Mouse (Mus musculus): ENCODE data around the gene Gm47969. TPM values are rescaled to one million over a fixed set of nuclear protein-coding genes. Genes with fewer than 3 reads are reported as not detected.
"Not testable (repeated sequence)": the region's sequence is repeated elsewhere in the genome, so short reads cannot be mapped to it uniquely, and the experiment has no call there.

The Gm47969 gene
- polyA plus RNA-seq (2012; rRNA removed): not detected in 2 replicates

- TF ChIP-seq POLR2A (IDR thresholded peaks at IDR 0.05; ENCODE audit: low read depth, low read length): no peak
- no peak for TF ChIP-seq CTCF (IDR thresholded peaks at IDR 0.05; ENCODE audit: extremely low read depth, insufficient read depth, insufficient read length, insufficient replicate concordance)
- Histone ChIP-seq H3K4me3 (ENCODE audit: extremely low read depth, insufficient read depth, insufficient read length) (no peak within 1 kb of the TSS), H3K27ac (ENCODE audit: insufficient read depth, low read length) (no peak within 1 kb of the TSS), H3K36me3 (ENCODE audit: control insufficient read depth, insufficient read depth, low read length) (no peaks in the 10 kb centered on the region), H3K4me1 (ENCODE audit: control insufficient read depth, insufficient read depth, insufficient read length) (no peaks in the 10 kb centered on the region; the same call in 1 of the 2 replicates), H3K27me3 (ENCODE audit: control insufficient read depth, insufficient read depth, low read length) (no peaks in the 10 kb centered on the region)
- no peak for DNase-seq (ENCODE audit: low read depth in 1 of 2, low spot score in 2 of 2)
- WGBS: 27% methylated on average over 5 of the region's 5 CpGs
Observed at GRCm38 (mm10) chr1:83044882-83045427, at the start of gene Gm47969. Gene Gm47969, plus strand, starts transcription at chr1:83044932.

- not testable (repeated sequence) for H3K27ac ChIP-seq (ENCODE audit: insufficient read depth, low read length); H3K4me1 ChIP-seq (ENCODE audit: control insufficient read depth, insufficient read depth, insufficient read length); DNase-seq (ENCODE audit: low read depth in 1 of 2, low spot score in 2 of 2); H3K36me3 ChIP-seq (ENCODE audit: control insufficient read depth, insufficient read depth, low read length); H3K4me3 ChIP-seq (ENCODE audit: extremely low read depth, insufficient read depth, insufficient read length); H3K27me3 ChIP-seq (ENCODE audit: control insufficient read depth, insufficient read depth, low read length)
- 97% methylated on average over 9 of the region's 9 CpGs for WGBS
Observed at GRCm38 (mm10) chr1:83000306-83000705, 44.4 kb upstream of the Gm47969 start, which contains the start of gene Gm47959. Gene Gm47959, plus strand, starts transcription at chr1:83000548.

GRCm38 (mm10) chr1:83006218-83007179 lies 38.2 kb upstream of the Gm47969 start:
- no peak overlapping the region for H3K27ac ChIP-seq (ENCODE audit: insufficient read depth, low read length)
- H3K4me1 ChIP-seq (ENCODE audit: control insufficient read depth, insufficient read depth, insufficient read length): no peaks in the 10 kb centered on the region
- no peak for DNase-seq (ENCODE audit: low read depth in 1 of 2, low spot score in 2 of 2)
- 80% methylated on average over 8 of the region's 8 CpGs for WGBS
- H3K27me3 ChIP-seq (ENCODE audit: control insufficient read depth, insufficient read depth, low read length): no peaks in the 10 kb centered on the region
- no peak for TF ChIP-seq POLR2A (IDR thresholded peaks at IDR 0.05; ENCODE audit: low read depth, low read length)
- TF ChIP-seq CTCF (IDR thresholded peaks at IDR 0.05; ENCODE audit: extremely low read depth, insufficient read depth, insufficient read length, insufficient replicate concordance): no peak
- no peak overlapping the region for H3K4me3 ChIP-seq (ENCODE audit: extremely low read depth, insufficient read depth, insufficient read length)
- no peaks in the 10 kb centered on the region for H3K36me3 ChIP-seq (ENCODE audit: control insufficient read depth, insufficient read depth, low read length)

GRCm38 (mm10) chr1:83007471-83007870 lies 37.3 kb upstream of the Gm47969 start:
- Histone ChIP-seq H3K36me3 (ENCODE audit: control insufficient read depth, insufficient read depth, low read length) (no peaks in the 10 kb centered on the region), H3K27me3 (ENCODE audit: control insufficient read depth, insufficient read depth, low read length) (no peaks in the 10 kb centered on the region), H3K27ac (ENCODE audit: insufficient read depth, low read length) (no peak overlapping the region), H3K4me1 (ENCODE audit: control insufficient read depth, insufficient read depth, insufficient read length) (no peaks in the 10 kb centered on the region), H3K4me3 (ENCODE audit: extremely low read depth, insufficient read depth, insufficient read length) (no peak overlapping the region)
- no peak for DNase-seq (ENCODE audit: low read depth in 1 of 2, low spot score in 2 of 2)
- 80% methylated on average over 6 of the region's 6 CpGs for WGBS
- TF ChIP-seq POLR2A (IDR thresholded peaks at IDR 0.05; ENCODE audit: low read depth, low read length) (no peak), CTCF (IDR thresholded peaks at IDR 0.05; ENCODE audit: extremely low read depth, insufficient read depth, insufficient read length, insufficient replicate concordance) (no peak)

GRCm38 (mm10) chr1:83014477-83014876 lies 30.3 kb upstream of the Gm47969 start:
- Histone ChIP-seq H3K4me3 (ENCODE audit: extremely low read depth, insufficient read depth, insufficient read length) (no peak overlapping the region), H3K27me3 (ENCODE audit: control insufficient read depth, insufficient read depth, low read length) (no peaks in the 10 kb centered on the region), H3K4me1 (ENCODE audit: control insufficient read depth, insufficient read depth, insufficient read length) (no peaks in the 10 kb centered on the region), H3K27ac (ENCODE audit: insufficient read depth, low read length) (no peak overlapping the region), H3K36me3 (ENCODE audit: control insufficient read depth, insufficient read depth, low read length) (no peaks in the 10 kb centered on the region)
- no peak for DNase-seq (ENCODE audit: low read depth in 1 of 2, low spot score in 2 of 2)
- TF ChIP-seq CTCF (IDR thresholded peaks at IDR 0.05; ENCODE audit: extremely low read depth, insufficient read depth, insufficient read length, insufficient replicate concordance) (no peak), POLR2A (IDR thresholded peaks at IDR 0.05; ENCODE audit: low read depth, low read length) (no peak)
- 90% methylated on average over 3 of the region's 3 CpGs for WGBS

GRCm38 (mm10) chr1:83015329-83015879 lies 29.3 kb upstream of the Gm47969 start:
- Histone ChIP-seq H3K27ac (ENCODE audit: insufficient read depth, low read length) (no peak overlapping the region), H3K4me1 (ENCODE audit: control insufficient read depth, insufficient read depth, insufficient read length) (no peaks in the 10 kb centered on the region), H3K27me3 (ENCODE audit: control insufficient read depth, insufficient read depth, low read length) (no peaks in the 10 kb centered on the region), H3K4me3 (ENCODE audit: extremely low read depth, insufficient read depth, insufficient read length) (no peak overlapping the region), H3K36me3 (ENCODE audit: control insufficient read depth, insufficient read depth, low read length) (no peaks in the 10 kb centered on the region)
- 86% methylated on average over 10 of the region's 10 CpGs for whole genome bisulfite sequencing
- TF ChIP-seq POLR2A (IDR thresholded peaks at IDR 0.05; ENCODE audit: low read depth, low read length): no peak
- TF ChIP-seq CTCF (IDR thresholded peaks at IDR 0.05; ENCODE audit: extremely low read depth, insufficient read depth, insufficient read length, insufficient replicate concordance): no peak
- DNase-seq (ENCODE audit: low read depth in 1 of 2, low spot score in 2 of 2): no peak

All from spleen, adult 2 months (tissue).